Mouse (Mus musculus) natural killer cell, adult 2 months (primary cell): ENCODE measurements around the gene Tppp.
A peak's percentile ranks its signal among the peaks of the same experiment; 100 is the strongest.
"Not testable (repeated sequence)": the region's sequence is repeated elsewhere in the genome, so short reads cannot be mapped to it uniquely, and the experiment has no call there.

ENCODE experiments used
- DNase-seq, 2 experiments: peaks; one replicate each; pipeline ENCODE4 v3.0.0; 2022; ENCODE audit warnings: low spot score in 2 of 2

Gene Tppp

GRCm38 (mm10) chr13:74025151-74026081 is 16.2 kb downstream of the Tppp start:
- peak; percentile 13 to 19 for DNase-seq

DNA sequence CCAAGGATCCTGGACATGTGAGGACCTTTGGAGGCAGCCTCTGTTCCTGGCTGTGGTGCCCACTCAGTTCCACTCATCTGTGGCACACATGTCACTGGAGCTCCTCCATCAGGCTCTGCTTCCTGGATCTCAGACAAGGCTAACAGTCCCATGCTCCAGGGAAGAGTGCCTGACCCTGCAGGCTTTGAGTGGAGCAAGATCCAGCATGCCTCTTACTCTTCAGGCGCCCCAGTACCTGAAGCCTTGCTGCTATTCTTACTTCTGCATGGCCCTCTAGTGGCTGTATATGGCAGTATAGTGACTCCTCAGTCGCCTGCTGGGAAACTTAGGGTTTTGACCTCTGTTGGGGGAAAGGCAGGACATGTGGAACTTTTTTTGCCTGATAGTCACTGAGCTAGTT is 17.0 kb downstream of the Tppp start:
- DNase-seq: no peak

DNA sequence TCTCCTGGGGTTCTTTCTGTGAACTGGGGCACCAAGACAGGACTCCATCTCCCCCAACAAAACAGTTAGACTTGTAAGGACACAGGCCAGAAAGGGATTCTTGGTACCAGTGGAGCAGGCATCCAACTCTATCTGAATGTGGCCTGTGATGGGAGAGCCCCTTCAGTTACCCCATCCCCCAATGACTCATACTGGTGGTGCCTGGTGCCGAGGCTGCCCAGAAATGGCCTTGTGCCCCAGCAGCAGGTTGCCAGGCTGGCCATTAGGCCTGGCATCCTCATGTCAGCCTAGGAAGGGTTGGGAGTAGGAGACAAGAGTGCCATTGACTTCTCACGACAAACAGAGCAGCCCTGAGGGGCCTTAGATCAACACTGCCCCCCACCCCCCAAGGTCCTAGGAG is 18.9 kb downstream of the Tppp start:
- no peak for DNase-seq

- DNase-seq: no peak
These were observed 19.8 kb downstream of the Tppp start for GRCm38 (mm10) chr13:74029013-74029412.

- DNase-seq: no peak
These were observed 21.5 kb downstream of the Tppp start for GRCm38 (mm10) chr13:74030691-74031090.

- DNase-seq: no peak
These were observed 21.9 kb downstream of the Tppp start for GRCm38 (mm10) chr13:74031133-74031532.

GRCm38 (mm10) chr13:74034756-74035155 is 25.5 kb downstream of the Tppp start:
- no peak for DNase-seq

DNA sequence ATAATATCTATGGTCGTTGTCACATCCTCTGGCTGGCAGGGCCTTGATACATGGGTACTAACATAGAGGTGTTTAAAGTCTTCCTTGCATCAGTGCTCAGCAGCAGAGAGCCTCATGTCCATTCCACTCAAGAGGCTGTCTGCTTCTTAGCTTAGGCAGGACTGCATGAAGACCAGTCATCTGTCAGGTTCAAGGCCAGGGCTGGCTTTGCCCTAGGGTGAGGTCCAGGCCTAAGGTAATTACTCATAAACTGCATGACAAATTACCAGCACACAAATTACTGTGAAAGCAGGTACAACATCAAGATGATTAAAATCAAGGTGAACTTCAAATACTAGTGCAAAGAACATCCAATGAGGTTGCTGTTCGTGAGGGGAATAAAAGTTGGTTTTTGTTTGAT is 26.6 kb downstream of the Tppp start:
- no peak for DNase-seq

GRCm38 (mm10) chr13:74039926-74040325 is 30.7 kb downstream of the Tppp start:
- DNase-seq: no peak

- no peak for DNase-seq
These were observed 47.0 kb downstream of the Tppp start for GRCm38 (mm10) chr13:74056194-74056593.

DNA sequence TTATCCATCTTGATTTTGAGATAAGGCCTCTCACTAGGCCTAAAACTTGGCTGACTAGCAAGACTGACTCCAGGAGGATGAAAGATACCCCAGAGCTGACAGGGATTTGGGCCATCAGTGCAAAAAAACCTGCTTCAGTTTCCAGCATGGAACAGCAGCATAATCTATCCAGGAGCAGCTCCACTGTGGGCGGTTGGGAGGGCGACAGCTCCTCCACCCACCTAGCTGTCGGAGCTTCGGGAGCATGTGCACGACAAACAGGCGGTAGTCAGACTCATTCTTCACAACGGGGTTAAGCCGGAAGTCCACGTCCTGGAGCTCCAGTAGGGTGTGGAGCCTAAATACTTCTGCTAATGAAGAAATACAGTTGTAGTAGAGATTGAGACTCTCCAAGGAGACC is 48.9 kb downstream of the Tppp start:
- DNase-seq: no peak

DNA sequence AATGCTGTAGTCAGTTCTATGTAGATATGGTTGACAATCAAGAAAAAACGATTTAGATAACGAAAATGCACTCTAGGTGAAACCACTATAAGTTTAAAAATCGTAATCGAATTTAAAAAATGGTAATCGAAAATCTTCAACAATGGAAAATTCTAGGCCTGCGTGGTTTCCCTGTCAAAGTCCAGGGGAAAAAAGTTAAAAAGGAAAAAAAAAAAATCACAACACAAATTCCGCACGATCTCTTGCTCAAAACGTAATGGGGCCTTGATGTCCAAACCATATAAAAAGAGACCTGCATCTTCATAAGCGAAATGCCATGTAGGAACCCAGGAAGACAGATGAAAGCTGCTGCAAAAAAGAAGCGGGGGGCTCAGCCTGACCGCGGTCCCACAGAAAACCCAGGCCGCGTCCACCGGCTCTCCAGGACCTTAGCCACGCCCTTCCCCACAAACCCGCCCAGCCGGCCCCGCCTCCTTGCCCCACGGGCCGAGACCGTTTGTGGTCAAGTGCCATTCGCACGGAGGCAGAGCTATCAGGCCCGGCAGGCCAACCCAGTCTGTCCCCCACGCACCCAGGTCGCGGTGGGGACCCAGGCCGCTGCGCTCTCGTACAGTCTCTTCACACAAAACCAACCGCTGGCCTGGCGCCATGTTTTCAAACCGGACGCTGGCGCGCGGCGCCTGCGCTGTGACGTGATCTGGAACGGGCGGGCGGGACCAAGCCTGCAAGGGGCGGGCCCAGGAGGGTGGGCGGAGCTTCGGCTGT is 52.6 kb downstream of the Tppp start, which contains the start of gene Cep72:
Cep72 (minus strand) TSS at position 687 of the 765 bp plus-strand sequence.
- DNase-seq: peak; percentile 88 to 89

DNA sequence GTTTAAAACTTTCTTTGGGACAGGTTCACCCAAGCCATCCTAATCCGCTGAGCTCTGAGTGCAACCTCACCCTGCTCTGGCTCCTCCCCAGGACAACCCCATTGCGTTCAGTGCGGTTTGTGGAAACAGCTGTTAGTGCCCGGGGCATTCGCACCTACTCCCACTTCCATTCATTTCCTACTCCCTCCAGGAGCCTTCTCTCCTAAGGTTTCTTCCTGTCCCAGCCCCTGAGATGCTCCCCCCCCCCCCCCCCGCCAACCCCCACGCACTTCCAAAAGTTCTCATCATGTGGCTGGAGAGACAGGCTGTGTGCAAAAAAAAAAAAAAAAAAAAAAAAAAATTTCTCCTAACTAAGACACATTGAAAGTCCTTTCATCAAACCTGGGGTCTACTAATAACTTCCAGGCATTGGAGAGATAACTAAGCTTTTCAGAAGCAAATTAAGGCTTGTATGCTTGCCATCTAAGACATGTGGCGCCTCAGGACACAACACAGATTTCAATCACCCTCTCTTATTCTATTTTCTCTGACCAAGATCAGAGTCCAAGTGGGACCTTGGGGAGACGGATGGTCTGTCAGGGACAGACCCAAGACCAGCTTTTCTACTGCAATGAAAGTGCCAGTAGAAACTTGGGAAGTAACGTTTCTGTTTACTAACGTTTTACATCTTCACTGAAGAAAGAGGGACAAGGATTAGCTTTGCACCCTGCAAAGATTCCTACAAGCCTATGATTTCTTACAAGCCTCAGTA is 53.3 kb downstream of the Tppp start:
- no peak for DNase-seq

- no peak for DNase-seq
These were observed 54.3 kb downstream of the Tppp start for GRCm38 (mm10) chr13:74063340-74064050.

GRCm38 (mm10) chr13:74066576-74066975 is 57.4 kb downstream of the Tppp start:
- DNase-seq: no peak

DNA sequence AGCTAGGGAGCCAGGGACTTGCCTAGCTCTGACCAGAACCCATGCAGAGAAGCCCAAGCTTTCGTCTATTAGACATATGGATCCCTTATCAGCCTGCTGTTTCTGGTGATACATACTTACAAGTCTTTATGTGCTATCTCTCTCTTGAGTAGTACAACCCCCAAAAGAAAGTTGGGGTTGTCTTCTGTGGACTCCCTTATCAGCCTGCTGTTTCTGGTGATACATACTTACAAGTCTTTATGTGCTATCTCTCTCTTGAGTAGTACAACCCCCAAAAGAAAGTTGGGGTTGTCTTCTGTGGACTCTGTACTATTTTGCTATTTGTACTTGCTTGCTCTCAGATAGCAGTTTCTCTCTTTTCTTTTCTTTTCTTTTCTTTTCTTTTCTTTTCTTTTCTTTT is 62.0 kb downstream of the Tppp start:
- DNase-seq: not testable (repeated sequence)

- no peak for DNase-seq
These were observed 62.5 kb downstream of the Tppp start for GRCm38 (mm10) chr13:74071714-74072113.

DNA sequence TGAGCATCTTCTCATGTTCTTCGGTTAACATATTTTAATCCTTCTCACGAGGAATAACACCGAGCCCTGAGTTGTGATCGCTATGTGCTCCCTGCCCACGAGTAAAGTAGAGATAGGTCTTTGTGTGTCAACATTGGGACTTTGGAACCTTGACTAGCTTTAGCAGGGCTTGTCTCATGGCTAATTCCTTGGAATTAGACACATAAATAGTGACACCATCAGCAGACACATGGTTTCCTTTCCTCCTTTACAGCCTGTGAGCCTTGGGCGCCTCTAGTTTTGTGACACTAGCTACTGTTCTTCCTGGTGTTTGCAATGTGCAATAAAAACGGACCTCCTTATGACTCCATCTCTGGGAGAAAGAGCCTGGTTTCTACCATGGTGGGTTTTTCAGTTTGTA is 64.2 kb downstream of the Tppp start:
- no peak for DNase-seq
